Mouse (Mus musculus): ENCODE results near the gene Snx29. TPM values are rescaled to one million over a fixed set of nuclear protein-coding genes. Genes with fewer than 3 reads are reported as not detected.

The Snx29 gene
- total RNA-seq, 2 experiments from 2014 or later, result 12.2 to 16.3 TPM

GRCm38 (mm10) chr16:11697710-11698357 is 375.1 kb downstream of the Snx29 start:
- peak; percentile 51 to 54 for DNase-seq
- intact Hi-C loops (cut with DNase I), result loop anchor here (1.0 to 5.0 kb wide), 3 partner anchors 231 to 503 kb away; no protein-coding TSS in a partner anchor

- DNase-seq, result no peak
- intact Hi-C loops (cut with DNase I), result no loop called here
These were observed 378.9 kb downstream of the Snx29 start for GRCm38 (mm10) chr16:11701579-11701978.

GRCm38 (mm10) chr16:11704096-11704495 is 381.4 kb downstream of the Snx29 start:
- DNase-seq, result no peak
- intact Hi-C loops (cut with DNase I), result no loop called here

GRCm38 (mm10) chr16:11705456-11705855 is 382.7 kb downstream of the Snx29 start:
- no peak for DNase-seq
- intact Hi-C loops (cut with DNase I), result no loop called here

- no peak for DNase-seq
- intact Hi-C loops (cut with DNase I), result no loop called here
These were observed 385.4 kb downstream of the Snx29 start for GRCm38 (mm10) chr16:11708097-11708496.

GRCm38 (mm10) chr16:11709382-11709781 is 386.7 kb downstream of the Snx29 start:
- intact Hi-C loops (cut with DNase I), result no loop called here
- DNase-seq, result no peak

GRCm38 (mm10) chr16:11709999-11710667 is 387.4 kb downstream of the Snx29 start:
- DNase-seq, result no peak
- intact Hi-C loops (cut with DNase I), result no loop called here

GRCm38 (mm10) chr16:11713265-11713865 is 390.7 kb downstream of the Snx29 start:
- intact Hi-C loops (cut with DNase I), result no loop called here
- DNase-seq, result no peak

GRCm38 (mm10) chr16:11716932-11717331 is 394.2 kb downstream of the Snx29 start:
- intact Hi-C loops (cut with DNase I), result no loop called here
- DNase-seq, result no peak

GRCm38 (mm10) chr16:11725901-11726300 is 403.2 kb downstream of the Snx29 start:
- no peak for DNase-seq

GRCm38 (mm10) chr16:11727331-11727730 is 404.6 kb downstream of the Snx29 start:
- intact Hi-C loops (cut with DNase I), result no loop called here
- DNase-seq, result no peak

More at GRCm38 (mm10) chr16:11725901-11726300, 403.2 kb downstream of the Snx29 start:
- intact Hi-C loops (cut with DNase I), result no loop called here

GRCm38 (mm10) chr16:11728131-11728530 is 405.4 kb downstream of the Snx29 start:
- intact Hi-C loops (cut with DNase I), result no loop called here
- DNase-seq, result no peak

GRCm38 (mm10) chr16:11728627-11729026 is 405.9 kb downstream of the Snx29 start:
- intact Hi-C loops (cut with DNase I), result no loop called here
- no peak for DNase-seq

GRCm38 (mm10) chr16:11729111-11729510 is 406.4 kb downstream of the Snx29 start:
- intact Hi-C loops (cut with DNase I), result no loop called here
- DNase-seq, result no peak

GRCm38 (mm10) chr16:11729815-11730214 is 407.1 kb downstream of the Snx29 start:
- intact Hi-C loops (cut with DNase I), result no loop called here

GRCm38 (mm10) chr16:11731014-11731535 is 408.4 kb downstream of the Snx29 start:
- intact Hi-C loops (cut with DNase I), result no loop called here
- DNase-seq, result no peak

More at GRCm38 (mm10) chr16:11729815-11730214, 407.1 kb downstream of the Snx29 start:
- DNase-seq, result no peak

- intact Hi-C loops (cut with DNase I), result no loop called here
- DNase-seq, result peak; percentile 12 to 36
These were observed 415.6 kb downstream of the Snx29 start for GRCm38 (mm10) chr16:11738341-11738740.

- DNase-seq, result no peak
- intact Hi-C loops (cut with DNase I), result no loop called here
These were observed 419.2 kb downstream of the Snx29 start for GRCm38 (mm10) chr16:11741951-11742350.

- intact Hi-C loops (cut with DNase I), result no loop called here
- DNase-seq, result no peak
These were observed 419.6 kb downstream of the Snx29 start for GRCm38 (mm10) chr16:11742351-11742750.

- DNase-seq, result no peak
- intact Hi-C loops (cut with DNase I), result no loop called here
These were observed 420.3 kb downstream of the Snx29 start for GRCm38 (mm10) chr16:11743013-11743412.

- DNase-seq, result no peak
- intact Hi-C loops (cut with DNase I), result no loop called here
These were observed 421.0 kb downstream of the Snx29 start for GRCm38 (mm10) chr16:11743724-11744123.

- no peak for DNase-seq
- intact Hi-C loops (cut with DNase I), result no loop called here
These were observed 423.3 kb downstream of the Snx29 start for GRCm38 (mm10) chr16:11746036-11746435.
